Mouse (Mus musculus) heart, postnatal 4 days (tissue): ENCODE measurements around the gene Mdc1. TPM values are rescaled to one million over a fixed set of nuclear protein-coding genes. Genes with fewer than 3 reads are reported as not detected.

ENCODE experiments used
- DNase-seq: peaks from one replicate; pipeline ENCODE4 v3.0.0; 2021
- total RNA-seq, 2 experiments: library from RNA; stranded (reverse); gene quantifications; 2 replicates each; pipeline ENCODE4 v1.2.3; 2021

The Mdc1 gene
- total RNA-seq = 10 to 100 TPM; 37.9 to 40.6 TPM

GRCm38 (mm10) chr17:35841076-35841950, at the start of gene Mdc1:
Gene Mdc1, plus strand, starts transcription at chr17:35841515.
- peak; percentile 99 for DNase-seq

- DNase-seq = no peak
These were observed 48.5 kb upstream of the Mdc1 start for GRCm38 (mm10) chr17:35792837-35793236.

- DNase-seq = no peak
These were observed 46.2 kb upstream of the Mdc1 start for GRCm38 (mm10) chr17:35795099-35795498.

- no peak for DNase-seq
These were observed 45.7 kb upstream of the Mdc1 start for GRCm38 (mm10) chr17:35795656-35796055.

GRCm38 (mm10) chr17:35796835-35797234, 44.5 kb upstream of the Mdc1 start:
- no peak for DNase-seq

GRCm38 (mm10) chr17:35800905-35801304, 40.4 kb upstream of the Mdc1 start:
- DNase-seq = no peak

- no peak for DNase-seq
These were observed 38.3 kb upstream of the Mdc1 start for GRCm38 (mm10) chr17:35803020-35803419.

- DNase-seq = no peak
These were observed 37.4 kb upstream of the Mdc1 start for GRCm38 (mm10) chr17:35803858-35804399.

GRCm38 (mm10) chr17:35808073-35808472, 33.2 kb upstream of the Mdc1 start:
- no peak for DNase-seq

GRCm38 (mm10) chr17:35809395-35809794, 31.9 kb upstream of the Mdc1 start:
- no peak for DNase-seq

GRCm38 (mm10) chr17:35810900-35811648, 30.2 kb upstream of the Mdc1 start:
- DNase-seq = no peak

GRCm38 (mm10) chr17:35812307-35812706, 29.0 kb upstream of the Mdc1 start:
- DNase-seq = no peak

GRCm38 (mm10) chr17:35812736-35813135, 28.6 kb upstream of the Mdc1 start:
- no peak for DNase-seq

GRCm38 (mm10) chr17:35813245-35813647, 28.1 kb upstream of the Mdc1 start:
- peak; percentile 98 for DNase-seq

GRCm38 (mm10) chr17:35813653-35814052, 27.7 kb upstream of the Mdc1 start:
- no peak for DNase-seq

GRCm38 (mm10) chr17:35814678-35815077, 26.6 kb upstream of the Mdc1 start:
- DNase-seq = no peak

- DNase-seq = no peak
These were observed 25.5 kb upstream of the Mdc1 start for GRCm38 (mm10) chr17:35815836-35816235.

GRCm38 (mm10) chr17:35816686-35817085, 24.6 kb upstream of the Mdc1 start:
- DNase-seq = no peak

- DNase-seq = no peak
These were observed 24.1 kb upstream of the Mdc1 start for GRCm38 (mm10) chr17:35817226-35817625.

- no peak for DNase-seq
These were observed 21.2 kb upstream of the Mdc1 start for GRCm38 (mm10) chr17:35820111-35820510.

- DNase-seq = peak; percentile 90
These were observed 19.6 kb upstream of the Mdc1 start, which contains the start of gene Ier3 for GRCm38 (mm10) chr17:35821439-35822430. Gene Ier3, plus strand, starts transcription at chr17:35821684.

GRCm38 (mm10) chr17:35822564-35822963, 18.8 kb upstream of the Mdc1 start:
- no peak for DNase-seq
